Mouse (Mus musculus): ENCODE measurements at regions not wholly inside any gene's neighbourhood (a gene's known extent, or its start where the extent isn't known, plus 50 kb on each side); places are given as distances from the start of the nearest gene placed in this dataset.
"Not testable (repeated sequence)": the region's sequence is repeated elsewhere in the genome, so short reads cannot be mapped to it uniquely, and the experiment has no call there.

- TF ChIP-seq CHD2 (IDR thresholded peaks at IDR 0.05; ENCODE audit: low read depth, low read length), result no peak
- no peak for TF ChIP-seq ZNF384 (IDR thresholded peaks at IDR 0.05; ENCODE audit: low read depth, low read length)
- no peak for TF ChIP-seq ZC3H11A (IDR thresholded peaks at IDR 0.05; ENCODE audit: borderline replicate concordance, low read depth, low read length)
- TF ChIP-seq HCFC1 (IDR thresholded peaks at IDR 0.05; ENCODE audit: borderline replicate concordance, insufficient read depth, low read length), result no peak
- no peak for TF ChIP-seq MAFK (IDR thresholded peaks at IDR 0.05; ENCODE audit: insufficient read depth, low read depth, low read length)
- in situ Hi-C loops (cut with MboI; ENCODE audit: low sequenced_read_pairs in 2 of 2, unreplicated experiment in 2 of 2), result no loop called here
- no peak overlapping the region for H3K9ac ChIP-seq (ENCODE audit: insufficient read depth, low read depth, low read length, poor library complexity, severe bottlenecking)
Observed at GRCm38 (mm10) chr12:43280442-43280841, 929.7 kb downstream of the Dnajb9 start.

GRCm38 (mm10) chr12:43265016-43265415, 945.1 kb downstream of the Dnajb9 start:
- H3K9me3 ChIP-seq (ENCODE audit: control insufficient read depth, insufficient read depth, low read depth, low read length), result no peaks in the 10 kb centered on the region
- no peak overlapping the region for H3K9ac ChIP-seq (ENCODE audit: insufficient read depth, low read depth, low read length, poor library complexity, severe bottlenecking)
- no peak overlapping the region for H3K4me3 ChIP-seq (ENCODE audit: insufficient read depth in 1 of 2, low read depth in 1 of 2, low read length in 2 of 2, poor library complexity in 1 of 2, severe bottlenecking in 1 of 2)
- in situ Hi-C loops (cut with MboI; ENCODE audit: low sequenced_read_pairs in 2 of 2, unreplicated experiment in 2 of 2), result no loop called here
- H3K36me3 ChIP-seq (ENCODE audit: control insufficient read depth, insufficient read depth, low read length, poor library complexity, severe bottlenecking), result no peaks in the 10 kb centered on the region
- no peaks in the 10 kb centered on the region for H3K4me1 ChIP-seq (ENCODE audit: control insufficient read depth in 2 of 2, insufficient read depth in 2 of 2, low read length in 2 of 2, poor library complexity in 1 of 2)
- TF ChIP-seq CHD2 (IDR thresholded peaks at IDR 0.05; ENCODE audit: low read depth, low read length) (no peak), MAFK (IDR thresholded peaks at IDR 0.05; ENCODE audit: insufficient read depth, low read depth, low read length) (no peak)
- DNase-seq (ENCODE audit: low read depth, low spot score), result no peak
- H3K27ac ChIP-seq (ENCODE audit: insufficient read depth, low read depth, low read length, poor library complexity, severe bottlenecking), result no peak overlapping the region

More at GRCm38 (mm10) chr12:43280442-43280841, 929.7 kb downstream of the Dnajb9 start:
- H3K36me3 ChIP-seq (ENCODE audit: control insufficient read depth, insufficient read depth, low read length, poor library complexity, severe bottlenecking), result no peaks in the 10 kb centered on the region
- H3K4me1 ChIP-seq (ENCODE audit: control insufficient read depth in 2 of 2, insufficient read depth in 2 of 2, low read length in 2 of 2, poor library complexity in 1 of 2), result no peaks in the 10 kb centered on the region
- H3K4me3 ChIP-seq (ENCODE audit: insufficient read depth in 1 of 2, low read depth in 1 of 2, low read length in 2 of 2, poor library complexity in 1 of 2, severe bottlenecking in 1 of 2), result no peak overlapping the region
- DNase-seq (ENCODE audit: low read depth, low spot score), result no peak
- no peaks in the 10 kb centered on the region for H3K9me3 ChIP-seq (ENCODE audit: control insufficient read depth, insufficient read depth, low read depth, low read length)
- H3K27ac ChIP-seq (ENCODE audit: insufficient read depth, low read depth, low read length, poor library complexity, severe bottlenecking), result no peak overlapping the region

GRCm38 (mm10) chr12:43263845-43264244, 946.3 kb downstream of the Dnajb9 start:
- H3K9me3 ChIP-seq (ENCODE audit: control insufficient read depth, insufficient read depth, low read depth, low read length), result no peaks in the 10 kb centered on the region
- H3K4me1 ChIP-seq (ENCODE audit: control insufficient read depth in 2 of 2, insufficient read depth in 2 of 2, low read length in 2 of 2, poor library complexity in 1 of 2), result no peaks in the 10 kb centered on the region
- in situ Hi-C loops (cut with MboI; ENCODE audit: low sequenced_read_pairs in 2 of 2, unreplicated experiment in 2 of 2), result no loop called here
- H3K4me3 ChIP-seq (ENCODE audit: insufficient read depth in 1 of 2, low read depth in 1 of 2, low read length in 2 of 2, poor library complexity in 1 of 2, severe bottlenecking in 1 of 2), result no peak overlapping the region
- H3K36me3 ChIP-seq (ENCODE audit: control insufficient read depth, insufficient read depth, low read length, poor library complexity, severe bottlenecking), result no peaks in the 10 kb centered on the region
- H3K9ac ChIP-seq (ENCODE audit: insufficient read depth, low read depth, low read length, poor library complexity, severe bottlenecking), result no peak overlapping the region
- no peak overlapping the region for H3K27ac ChIP-seq (ENCODE audit: insufficient read depth, low read depth, low read length, poor library complexity, severe bottlenecking)
- no peak for DNase-seq (ENCODE audit: low read depth, low spot score)
- TF ChIP-seq HCFC1 (IDR thresholded peaks at IDR 0.05; ENCODE audit: borderline replicate concordance, insufficient read depth, low read length), result no peak
- TF ChIP-seq CHD2 (IDR thresholded peaks at IDR 0.05; ENCODE audit: low read depth, low read length), result no peak
- TF ChIP-seq ZNF384 (IDR thresholded peaks at IDR 0.05; ENCODE audit: low read depth, low read length), result no peak
- no peak for TF ChIP-seq MAFK (IDR thresholded peaks at IDR 0.05; ENCODE audit: insufficient read depth, low read depth, low read length)
- TF ChIP-seq ZC3H11A (IDR thresholded peaks at IDR 0.05; ENCODE audit: borderline replicate concordance, low read depth, low read length), result no peak

GRCm38 (mm10) chr12:43225950-43226349, 984.2 kb downstream of the Dnajb9 start:
- Histone ChIP-seq H3K9me3 (ENCODE audit: control insufficient read depth, insufficient read depth, low read depth, low read length) (no peaks in the 10 kb centered on the region), H3K4me3 (ENCODE audit: insufficient read depth in 1 of 2, low read depth in 1 of 2, low read length in 2 of 2, poor library complexity in 1 of 2, severe bottlenecking in 1 of 2) (no peak overlapping the region), H3K27ac (ENCODE audit: insufficient read depth, low read depth, low read length, poor library complexity, severe bottlenecking) (no peak overlapping the region), H3K9ac (ENCODE audit: insufficient read depth, low read depth, low read length, poor library complexity, severe bottlenecking) (no peak overlapping the region), H3K4me1 (ENCODE audit: control insufficient read depth in 2 of 2, insufficient read depth in 2 of 2, low read length in 2 of 2, poor library complexity in 1 of 2) (no peaks in the 10 kb centered on the region), H3K36me3 (ENCODE audit: control insufficient read depth, insufficient read depth, low read length, poor library complexity, severe bottlenecking) (no peaks in the 10 kb centered on the region)
- in situ Hi-C loops (cut with MboI; ENCODE audit: low sequenced_read_pairs in 2 of 2, unreplicated experiment in 2 of 2), result no loop called here
- DNase-seq (ENCODE audit: low read depth, low spot score), result no peak
- no peak for TF ChIP-seq ZNF384 (IDR thresholded peaks at IDR 0.05; ENCODE audit: low read depth, low read length)
- TF ChIP-seq CHD2 (IDR thresholded peaks at IDR 0.05; ENCODE audit: low read depth, low read length), result 0 out of 2 replicates have a peak, but pooled peaks have one; percentile 28

GRCm38 (mm10) chr12:43223768-43224435, 986.2 kb downstream of the Dnajb9 start:
- H3K4me1 ChIP-seq (ENCODE audit: control insufficient read depth in 2 of 2, insufficient read depth in 2 of 2, low read length in 2 of 2, poor library complexity in 1 of 2), result no peaks in the 10 kb centered on the region
- H3K27ac ChIP-seq (ENCODE audit: insufficient read depth, low read depth, low read length, poor library complexity, severe bottlenecking), result no peak overlapping the region
- no peak for DNase-seq (ENCODE audit: low read depth, low spot score)
- no peak for TF ChIP-seq HCFC1 (IDR thresholded peaks at IDR 0.05; ENCODE audit: borderline replicate concordance, insufficient read depth, low read length)
- TF ChIP-seq CHD2 (IDR thresholded peaks at IDR 0.05; ENCODE audit: low read depth, low read length), result no peak
- TF ChIP-seq ZNF384 (IDR thresholded peaks at IDR 0.05; ENCODE audit: low read depth, low read length), result no peak
- TF ChIP-seq MAFK (IDR thresholded peaks at IDR 0.05; ENCODE audit: insufficient read depth, low read depth, low read length), result no peak
- TF ChIP-seq ZC3H11A (IDR thresholded peaks at IDR 0.05; ENCODE audit: borderline replicate concordance, low read depth, low read length), result no peak
- H3K9me3 ChIP-seq (ENCODE audit: control insufficient read depth, insufficient read depth, low read depth, low read length), result no peaks in the 10 kb centered on the region
- in situ Hi-C loops (cut with MboI; ENCODE audit: low sequenced_read_pairs in 2 of 2, unreplicated experiment in 2 of 2), result no loop called here
- no peaks in the 10 kb centered on the region for H3K36me3 ChIP-seq (ENCODE audit: control insufficient read depth, insufficient read depth, low read length, poor library complexity, severe bottlenecking)
- H3K4me3 ChIP-seq (ENCODE audit: insufficient read depth in 1 of 2, low read depth in 1 of 2, low read length in 2 of 2, poor library complexity in 1 of 2, severe bottlenecking in 1 of 2), result no peak overlapping the region
- H3K9ac ChIP-seq (ENCODE audit: insufficient read depth, low read depth, low read length, poor library complexity, severe bottlenecking), result no peak overlapping the region

GRCm38 (mm10) chr12:43212341-43212740, 997.8 kb downstream of the Dnajb9 start:
- in situ Hi-C loops (cut with MboI; ENCODE audit: low sequenced_read_pairs in 2 of 2, unreplicated experiment in 2 of 2), result not testable (repeated sequence)
- peak overlapping the region; percentile 84 for H3K27ac ChIP-seq (ENCODE audit: insufficient read depth, low read depth, low read length, poor library complexity, severe bottlenecking)

More at GRCm38 (mm10) chr12:43212341-43212740, 997.8 kb downstream of the Dnajb9 start:
- not testable (repeated sequence) for H3K4me1 ChIP-seq (ENCODE audit: control insufficient read depth in 2 of 2, insufficient read depth in 2 of 2, low read length in 2 of 2, poor library complexity in 1 of 2); H3K36me3 ChIP-seq (ENCODE audit: control insufficient read depth, insufficient read depth, low read length, poor library complexity, severe bottlenecking); H3K9me3 ChIP-seq (ENCODE audit: control insufficient read depth, insufficient read depth, low read depth, low read length); H3K9ac ChIP-seq (ENCODE audit: insufficient read depth, low read depth, low read length, poor library complexity, severe bottlenecking); H3K4me3 ChIP-seq (ENCODE audit: insufficient read depth in 1 of 2, low read depth in 1 of 2, low read length in 2 of 2, poor library complexity in 1 of 2, severe bottlenecking in 1 of 2)
- DNase-seq (ENCODE audit: low read depth, low spot score), result peak; percentile 40

Data from ES-E14 (cell line).